16 mouse cellular contexts compared by ENCODE assay signal in the genomic region with DNA sequence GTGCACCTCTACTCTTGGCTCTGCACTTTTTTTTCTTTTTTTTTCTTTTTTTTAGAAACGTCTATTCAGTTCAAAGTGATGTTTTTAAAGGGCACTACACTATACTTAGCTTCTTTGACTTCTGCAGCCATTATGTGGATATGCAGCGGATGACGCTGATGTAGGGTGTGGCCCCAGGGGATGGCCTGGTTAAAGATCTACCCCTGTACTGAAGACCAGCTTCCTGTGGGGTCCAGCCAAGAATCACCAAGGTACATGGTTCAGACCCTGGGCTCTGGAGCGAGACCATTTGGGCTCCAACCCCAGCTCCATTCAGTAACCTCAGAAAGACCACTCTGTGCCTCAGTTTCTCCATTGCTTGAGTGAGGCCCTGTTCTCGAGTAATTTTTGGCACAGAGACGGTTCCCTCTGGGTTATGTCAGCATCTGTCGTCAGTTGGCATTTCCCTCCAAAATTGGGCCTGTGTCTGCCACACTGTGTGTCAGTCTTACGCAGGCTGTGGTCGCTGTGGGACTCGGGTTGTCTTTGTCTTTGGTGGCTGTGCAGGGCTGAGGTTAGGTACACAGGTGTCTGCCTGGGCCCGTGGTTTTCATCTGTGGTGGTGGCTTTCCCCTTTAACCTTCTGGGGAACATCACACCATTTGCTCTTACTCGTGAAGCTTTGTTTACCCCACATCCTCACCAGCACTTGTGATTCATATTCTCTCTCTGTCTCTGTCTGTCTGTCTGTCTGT. TPM values are rescaled to one million over a fixed set of nuclear protein-coding genes. Genes with fewer than 3 reads are reported as not detected.
DNase-seq lines count a peak whose midpoint lies in the region; ATAC-seq lines count a peak whose summit lies in the region.
"Had no signal": no experiment of that assay in that cellular context is flagged by ENCODE, and none has a peak within 500 bp of the region (broad histone marks: within the 10 kb centered on the region; RNA-seq: fewer than 3 reads in every experiment).

No protein-coding gene starts in this region.

- 75% methylated on average over 12 of the region's 12 CpGs for WGBS in heart, embryonic 16.5 days

- ATAC-seq in heart, embryonic 16.5 days (replicated peaks; ENCODE audit: extremely low read depth, insufficient read depth, low FRiP score), result 0 out of 2 replicates have a peak, but pooled peaks have one; percentile 18
- peak; percentile 73 for ATAC-seq in inflammation-experienced regulatory T-cells, adult 6 months
- ATAC-seq: intestine, embryonic 15.5 days; Patski had no signal

- no peak overlapping the region for H3K4me3 ChIP-seq in heart, embryonic 16.5 days (ENCODE audit: low read length)
- H3K4me3 ChIP-seq: forebrain, embryonic 12.5 days; intestine, embryonic 15.5 days; megakaryocyte, embryonic 14.5 days; neural tube, embryonic 13.5 days had no signal

- no peak overlapping the region for H3K9ac ChIP-seq in heart, embryonic 16.5 days (ENCODE audit: low read length)
- H3K9ac ChIP-seq: forebrain, embryonic 12.5 days; intestine, embryonic 15.5 days; neural tube, embryonic 13.5 days had no signal

- H3K9me3 ChIP-seq in heart, embryonic 16.5 days (replicated peaks; ENCODE audit: control insufficient read depth, low read length), result no peaks in the 10 kb centered on the region
- H3K9me3 ChIP-seq: forebrain, embryonic 12.5 days; intestine, embryonic 15.5 days; megakaryocyte, embryonic 14.5 days; neural tube, embryonic 13.5 days had no signal

- DNase-seq in heart, adult 8-10 months (ENCODE audit: low spot score), result no peak
- DNase-seq in naive thymus-derived CD4-positive, alpha-beta T cell, adult 2 months (ENCODE audit: low read depth), result peak; percentile 95
- DNase-seq in thymus, postnatal 0 days (ENCODE audit: low spot score), result peak; percentile 96
- no peak for DNase-seq in adrenal gland, postnatal 14 days
- DNase-seq in frontal cortex, postnatal 36 days (ENCODE audit: low spot score in 2 of 2), result no peak
- no peak for DNase-seq in right cerebral cortex, postnatal 25 days
- DNase-seq: cerebellum, adult 2 months; heart, postnatal 14 days had no signal

- peaks cover 20% of the 10 kb centered on the region for H3K4me1 ChIP-seq in heart, embryonic 16.5 days (ENCODE audit: control insufficient read depth, insufficient read depth, low read length)

- no peak overlapping the region for H3K27ac ChIP-seq in heart, embryonic 16.5 days (ENCODE audit: low read length)
- H3K27ac ChIP-seq: forebrain, embryonic 12.5 days; intestine, embryonic 15.5 days; neural tube, embryonic 13.5 days had no signal

- H3K4me2 ChIP-seq in heart, embryonic 16.5 days (ENCODE audit: low read depth, low read length), result no peak overlapping the region
- H3K4me2 ChIP-seq: forebrain, embryonic 12.5 days; intestine, embryonic 15.5 days; liver, embryonic 11.5 days; neural tube, embryonic 13.5 days had no signal

- H3K27me3 ChIP-seq in heart, embryonic 16.5 days (ENCODE audit: control insufficient read depth, insufficient read depth, low read length), result no peaks in the 10 kb centered on the region
- H3K27me3 ChIP-seq: forebrain, embryonic 12.5 days; intestine, embryonic 15.5 days; neural tube, embryonic 13.5 days had no signal

- no peaks in the 10 kb centered on the region for H3K36me3 ChIP-seq in heart, embryonic 16.5 days (ENCODE audit: control insufficient read depth, insufficient read depth)
- H3K36me3 ChIP-seq: forebrain, embryonic 12.5 days; intestine, embryonic 15.5 days; neural tube, embryonic 13.5 days had no signal

RNA-seq across cellular contexts. Expression of a gene that starts 48.9 kb away (rescaled TPM):
- polyA plus RNA-seq in heart, embryonic 16.5 days (2015; fragmentation: Nextera tagmentation; extraction: Ambion mirVana), result 58.2 and 61.4 TPM in 2 replicates
- 1 to 10 TPM in 1 of 4 experiments, under 1 TPM in 3; 0.22 to 1.6 (median 0.54) TPM for total RNA-seq in heart, adult 8-10 months (2022)
- 1 to 10 TPM in 1 of 3 experiments, under 1 TPM in 2; 0.50 to 3.9 (median 0.59) TPM for polyA plus RNA-seq in inflammation-experienced regulatory T-cells, adult 6 months (2017; shearing (Covaris generic))
- 18.7 and 19.8 TPM in 2 replicates for polyA plus RNA-seq in thymus, postnatal 0 days (2015; fragmentation: Nextera tagmentation; extraction: Ambion mirVana)
- total RNA-seq in adrenal gland, postnatal 14 days (2021), result 5.8 TPM in 2 replicates

RNA-seq across cellular contexts. Expression of a gene that starts 53.8 kb away (rescaled TPM):
- 7.1 and 8.2 TPM in 2 replicates for polyA plus RNA-seq in heart, embryonic 16.5 days (2015; fragmentation: Nextera tagmentation; extraction: Ambion mirVana)
- total RNA-seq in heart, adult 8-10 months (2022), result 10 to 100 TPM in 2 of 4 experiments, 1 to 10 TPM in 2; 7.8 to 12.3 (median 10.1) TPM
- 100 to 1,000 TPM; 106 to 120 (median 115) TPM for polyA plus RNA-seq in inflammation-experienced regulatory T-cells, adult 6 months (2017; shearing (Covaris generic))
- polyA plus RNA-seq in thymus, postnatal 0 days (2015; fragmentation: Nextera tagmentation; extraction: Ambion mirVana), result 45.4 and 58.3 TPM in 2 replicates
- 11.5 and 16.0 TPM in 2 replicates for total RNA-seq in adrenal gland, postnatal 14 days (2021)

Comparison
In these comparisons a context has a peak if more than half of its experiments do, and no peak if none do; other contexts are left out.
1. DNase-seq: peak in naive thymus-derived CD4-positive, alpha-beta T cell, adult 2 months (single experiment) and thymus, postnatal 0 days (single experiment); none in heart, adult 8-10 months (single experiment), adrenal gland, postnatal 14 days (single experiment), frontal cortex, postnatal 36 days (0 of 2) and right cerebral cortex, postnatal 25 days (single experiment).